Mouse (Mus musculus) cerebellum, postnatal 36 days (tissue): ENCODE measurements around the gene Olfr1223.
"Not testable (repeated sequence)": the region's sequence is repeated elsewhere in the genome, so short reads cannot be mapped to it uniquely, and the experiment has no call there.

Source experiments
- DNase-seq, 2 experiments: peaks; one replicate each; pipeline ENCODE4 v3.0.0; 2021 to 2022; ENCODE audit warnings: mixed read lengths in 2 of 2

Gene Olfr1223

DNA sequence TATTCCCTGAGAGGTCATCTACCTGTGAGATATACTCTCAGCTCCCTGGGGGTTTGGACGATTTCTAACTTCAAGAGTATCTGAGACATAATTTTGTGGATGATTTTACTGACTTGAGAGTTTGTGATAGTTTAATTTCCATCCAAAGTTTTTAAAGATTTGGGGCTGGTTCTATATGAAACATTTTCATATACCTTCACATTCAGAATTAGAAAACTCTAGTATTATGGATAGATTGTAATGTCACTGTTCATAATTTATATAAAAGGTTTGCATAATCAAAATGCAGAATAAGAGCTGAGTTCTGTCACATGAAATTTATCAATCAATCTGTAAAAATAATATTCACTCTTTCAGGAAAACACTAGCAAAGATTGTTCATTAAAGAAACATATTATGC lies at the start of gene Olfr1223:
TSS of gene Olfr1223 (minus strand) at position 101 of the 400 bp plus-strand sequence.
- DNase-seq: no peak

- no peak for DNase-seq
These were observed 48.6 kb upstream of the Olfr1223 start, which contains the start of gene Olfr1226 for GRCm38 (mm10) chr2:89199948-89200347. Olfr1226 (minus strand) TSS chr2:89200048.

DNA sequence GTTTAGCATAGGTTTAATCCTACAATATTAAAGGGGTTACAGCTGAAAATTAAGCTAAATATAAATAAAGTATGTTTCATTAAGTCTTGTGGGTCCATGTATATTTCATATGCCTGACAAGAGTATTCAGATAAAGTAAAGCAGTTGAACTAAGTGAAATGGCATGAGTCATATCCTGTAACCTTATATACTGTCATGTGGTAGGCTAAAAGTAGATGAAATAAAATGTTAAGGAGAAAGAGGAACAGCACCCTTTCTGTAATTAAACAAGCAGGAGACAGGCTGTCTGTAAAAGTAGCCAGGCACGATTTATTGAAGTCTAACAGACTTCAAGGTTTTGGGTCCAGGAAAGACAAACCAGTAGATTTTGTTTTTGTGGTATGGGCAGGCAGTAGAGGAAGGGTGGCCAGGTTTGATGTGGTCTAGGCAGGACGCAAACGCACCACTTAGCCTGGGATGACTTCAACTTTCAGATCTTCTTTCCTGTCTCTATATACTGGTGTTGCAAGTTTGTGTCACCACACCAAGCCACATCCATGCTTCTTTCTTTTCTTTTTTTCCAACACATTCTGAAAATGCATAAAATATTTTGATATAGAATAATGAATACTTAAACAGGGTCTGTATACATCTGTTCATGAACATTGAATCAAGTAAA lies 45.1 kb upstream of the Olfr1223 start:
- DNase-seq: no peak

- DNase-seq: no peak
These were observed 23.2 kb upstream of the Olfr1223 start, which contains the start of gene Olfr1225 for GRCm38 (mm10) chr2:89174569-89174968. Olfr1225 (minus strand) TSS chr2:89174669.

DNA sequence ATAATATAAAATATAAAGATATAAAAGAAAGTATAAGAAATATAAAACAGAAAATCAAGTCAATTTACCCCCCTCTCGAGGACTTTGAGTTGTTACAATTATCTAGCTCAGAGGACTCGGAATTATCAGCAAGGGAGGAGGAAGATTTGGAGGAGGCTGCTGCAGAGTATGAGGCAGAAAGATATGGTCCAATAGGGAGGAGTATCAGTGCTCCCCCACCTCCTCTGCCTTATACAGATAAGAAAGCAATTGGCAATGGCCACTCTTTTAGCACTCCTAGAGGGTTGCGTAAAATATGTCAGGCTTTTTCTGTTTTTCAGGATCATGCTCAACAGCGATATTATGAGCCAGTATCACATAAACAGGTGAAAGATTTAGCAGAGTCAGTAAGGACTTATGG lies 13.4 kb upstream of the Olfr1223 start:
- DNase-seq: not testable (repeated sequence)

DNA sequence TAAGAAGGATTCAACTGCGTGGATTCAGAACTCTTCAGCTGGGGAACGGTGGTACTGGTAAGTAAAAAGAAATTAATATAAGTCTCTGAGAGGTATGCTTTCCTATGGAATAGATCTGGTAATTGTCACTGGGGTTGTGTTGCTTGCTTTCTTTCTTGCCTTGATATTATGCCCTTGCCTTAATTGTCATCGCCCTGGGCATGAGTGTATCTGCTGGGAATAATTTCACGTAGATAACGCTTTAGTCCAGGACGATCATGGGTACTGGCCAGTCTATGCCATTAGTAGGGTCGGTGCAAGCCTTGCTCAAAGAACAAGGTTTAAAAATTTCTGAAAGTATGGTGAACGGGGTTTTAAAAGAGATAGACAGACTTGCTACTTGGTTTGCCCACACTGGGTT lies 12.6 kb upstream of the Olfr1223 start, which contains the start of gene Olfr1224-ps1:
TSS of gene Olfr1224-ps1 (minus strand) at position 101 of the 400 bp plus-strand sequence.
- not testable (repeated sequence) for DNase-seq

GRCm38 (mm10) chr2:89132954-89133353 lies 18.4 kb downstream of the Olfr1223 start, which contains the start of gene Olfr1222:
Olfr1222 (minus strand) TSS chr2:89133054.
- no peak for DNase-seq

GRCm38 (mm10) chr2:89117183-89117582 lies 34.2 kb downstream of the Olfr1223 start, which contains the start of gene Olfr1221:
Olfr1221 (minus strand) TSS chr2:89117283.
- no peak for DNase-seq

DNA sequence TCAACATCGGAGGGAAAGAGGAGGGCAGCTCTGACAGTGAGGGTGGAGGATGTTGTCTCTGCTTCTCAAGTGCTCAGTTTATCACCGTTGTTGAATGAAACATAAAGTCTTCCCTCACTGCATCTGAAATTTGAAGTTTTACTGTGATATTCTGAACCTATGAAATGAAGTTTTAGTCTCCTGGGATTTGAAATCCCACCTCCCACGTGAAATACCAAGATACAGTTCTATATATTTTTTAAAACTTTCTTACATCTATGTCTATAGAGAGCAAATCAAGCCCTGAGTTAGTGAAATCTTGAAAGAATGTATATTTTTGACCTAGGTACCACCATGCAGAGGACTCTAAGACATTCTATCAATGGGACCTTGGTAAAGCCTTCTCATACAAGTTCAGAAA lies 44.6 kb downstream of the Olfr1223 start, which contains the start of gene Olfr1220:
TSS of gene Olfr1220 (minus strand) at position 101 of the 400 bp plus-strand sequence.
- DNase-seq: no peak

- DNase-seq: no peak
These were observed 45.7 kb downstream of the Olfr1223 start for GRCm38 (mm10) chr2:89105651-89106050.

DNA sequence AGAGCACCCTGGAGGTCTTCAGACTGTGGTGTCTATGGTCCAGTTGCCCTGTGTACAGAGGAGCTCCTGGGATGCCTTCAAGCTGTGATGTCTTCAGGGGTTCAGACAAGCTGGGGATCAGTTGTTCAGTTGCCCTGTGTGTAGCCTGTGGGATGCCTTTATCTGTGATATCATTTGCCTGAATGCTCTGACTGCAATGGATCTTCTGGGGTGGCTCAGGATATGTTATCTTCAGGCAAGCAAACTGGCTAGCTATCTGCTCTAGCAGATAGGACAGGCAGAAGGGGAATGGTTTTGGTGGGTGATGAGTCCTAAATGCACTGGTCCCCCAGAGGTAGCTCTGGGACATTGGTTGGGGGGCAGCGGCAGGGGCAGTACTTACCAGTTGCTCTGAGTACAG lies 57.5 kb downstream of the Olfr1223 start:
- DNase-seq: no peak
